Mouse (Mus musculus): Measurements from ENCODE around the gene Gm21319. TPM values are rescaled to one million over a fixed set of nuclear protein-coding genes. Genes with fewer than 3 reads are reported as not detected.
"Not testable (repeated sequence)": the region's sequence is repeated elsewhere in the genome, so short reads cannot be mapped to it uniquely, and the experiment has no call there.

Gene Gm21319
- total RNA-seq (2021), result not detected
- long read RNA-seq, experiment 1, result 0 reads
- long read RNA-seq, experiment 2, result 0 reads

DNA sequence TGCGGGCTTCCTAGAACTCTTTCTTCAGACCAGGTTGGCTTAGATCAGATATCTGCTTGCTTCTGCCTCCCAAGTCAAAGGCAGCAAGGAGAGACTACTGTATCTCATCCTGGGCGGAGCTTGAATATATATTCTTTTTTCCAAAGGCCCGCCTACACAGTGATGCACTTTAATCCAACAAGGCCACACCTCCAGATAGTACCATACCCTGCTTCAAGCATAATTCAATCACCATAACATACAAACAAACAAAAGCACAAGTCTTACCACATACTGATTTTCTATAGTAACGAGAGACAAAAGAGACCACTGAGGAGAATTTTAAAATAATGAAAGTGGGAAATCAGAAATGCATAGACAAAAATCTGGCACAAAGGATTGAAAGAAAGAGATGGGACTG is at the start of gene Gm21319:
TSS of gene Gm21319 (minus strand) at position 101 of the 400 bp plus-strand sequence.
- intact Hi-C loops (cut with DNase I); DNase-seq: not testable (repeated sequence)

DNA sequence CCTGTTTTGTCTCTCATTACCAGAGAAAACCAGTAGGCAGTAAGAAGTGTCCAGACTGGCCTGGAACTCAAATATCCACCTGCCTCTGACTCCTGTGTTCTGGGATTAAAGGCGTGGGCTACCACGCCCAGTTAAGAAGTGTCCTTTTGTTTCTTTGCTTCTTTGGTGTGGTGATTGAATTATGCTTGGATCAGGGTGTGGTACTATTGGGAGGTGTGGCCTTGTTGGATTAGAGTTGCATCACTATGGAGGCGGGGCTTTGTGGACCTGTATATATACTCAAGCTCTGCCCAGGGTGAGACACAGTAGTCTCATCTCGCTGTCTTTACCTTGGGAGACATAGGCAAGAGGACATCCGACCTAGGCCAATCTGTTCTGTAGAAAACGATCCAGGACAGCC is 40.7 kb upstream of the Gm21319 start, which contains the start of gene BB287469:
TSS of gene BB287469 (plus strand) at position 301 of the 400 bp plus-strand sequence.
- intact Hi-C loops (cut with DNase I); DNase-seq: not testable (repeated sequence)

DNA sequence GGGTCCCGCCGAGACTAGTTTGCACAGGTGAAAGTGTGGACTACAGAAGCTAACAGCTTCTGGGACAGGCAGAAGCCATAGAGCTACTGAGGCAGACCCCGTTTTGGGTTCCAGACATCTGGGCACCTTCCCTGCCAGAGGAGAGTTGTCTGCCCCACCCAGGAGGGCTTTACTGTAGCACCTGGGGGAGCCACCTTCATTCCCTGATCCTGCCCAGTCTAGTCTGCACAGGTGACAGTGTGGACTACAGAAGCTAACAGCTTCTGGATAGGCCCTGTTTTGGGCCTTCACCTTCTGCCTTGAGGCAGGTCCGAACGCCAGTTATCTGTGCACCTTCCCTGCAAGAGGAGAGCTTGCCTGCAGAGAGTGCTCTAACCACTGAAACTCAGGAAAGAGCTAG is 22.4 kb upstream of the Gm21319 start:
- DNase-seq; intact Hi-C loops (cut with DNase I): not testable (repeated sequence)

DNA sequence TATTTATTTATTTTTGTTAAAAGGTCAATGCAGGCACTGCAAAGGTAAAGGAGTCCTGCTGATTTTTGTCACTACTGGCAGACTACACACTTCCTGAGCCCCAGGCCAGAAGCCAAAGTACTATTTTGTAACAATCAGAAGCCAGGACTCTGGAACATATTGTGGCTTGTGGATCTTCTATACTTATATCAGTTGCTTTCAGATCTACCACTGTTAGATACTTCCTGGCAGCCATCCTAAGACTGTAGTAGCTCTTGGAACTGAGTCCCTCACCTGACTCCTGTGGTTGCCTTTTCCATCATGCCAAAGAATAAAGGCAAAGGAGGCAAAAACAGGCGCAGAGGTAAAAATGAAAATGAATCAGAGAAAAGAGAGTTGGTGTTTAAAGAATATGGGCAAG is 19.7 kb upstream of the Gm21319 start, which contains the start of gene Gm21936:
TSS of gene Gm21936 (plus strand) at position 301 of the 400 bp plus-strand sequence.
- intact Hi-C loops (cut with DNase I); DNase-seq: not testable (repeated sequence)

Other genes starting within 250 kb of the Gm21319 start
- not detected for gene Oog1, start 173.1 kb downstream of the Gm21319 start, total RNA-seq (2021)
- not detected for gene Gm4027, start 156.9 kb downstream of the Gm21319 start, total RNA-seq (2021)
- gene Gm16381, start 131.1 kb downstream of the Gm21319 start, total RNA-seq (2021), result not detected
- gene Gm21936, start 19.8 kb upstream of the Gm21319 start, total RNA-seq (2021), result not detected
- not detected for gene BB287469, start 40.8 kb upstream of the Gm21319 start, total RNA-seq (2021)
- gene Gm2001, start 66.6 kb upstream of the Gm21319 start, total RNA-seq (2021), result not detected
- gene Gm2016, start 98.3 kb upstream of the Gm21319 start, total RNA-seq (2021), result not detected
- gene Gm2022, start 119.6 kb upstream of the Gm21319 start, total RNA-seq (2021), result not detected
- gene Gm2035, start 144.1 kb upstream of the Gm21319 start, total RNA-seq (2021), result not detected
- gene Gm2042, start 178.3 kb upstream of the Gm21319 start, total RNA-seq (2021), result not detected
- gene Gm2075, start 236.1 kb upstream of the Gm21319 start, total RNA-seq (2021), result not detected
- not detected for gene Gm6803, start 243.0 kb upstream of the Gm21319 start, total RNA-seq (2021)

All from heart, postnatal 14 days (tissue).